Mouse (Mus musculus): Measurements from ENCODE around the gene Dhrs3. TPM values are rescaled to one million over a fixed set of nuclear protein-coding genes. Genes with fewer than 3 reads are reported as not detected.

Gene Dhrs3
- total and polyA plus RNA-seq, 3 experiments, result 7.9 to 37.7 (median 10.5) TPM

DNA sequence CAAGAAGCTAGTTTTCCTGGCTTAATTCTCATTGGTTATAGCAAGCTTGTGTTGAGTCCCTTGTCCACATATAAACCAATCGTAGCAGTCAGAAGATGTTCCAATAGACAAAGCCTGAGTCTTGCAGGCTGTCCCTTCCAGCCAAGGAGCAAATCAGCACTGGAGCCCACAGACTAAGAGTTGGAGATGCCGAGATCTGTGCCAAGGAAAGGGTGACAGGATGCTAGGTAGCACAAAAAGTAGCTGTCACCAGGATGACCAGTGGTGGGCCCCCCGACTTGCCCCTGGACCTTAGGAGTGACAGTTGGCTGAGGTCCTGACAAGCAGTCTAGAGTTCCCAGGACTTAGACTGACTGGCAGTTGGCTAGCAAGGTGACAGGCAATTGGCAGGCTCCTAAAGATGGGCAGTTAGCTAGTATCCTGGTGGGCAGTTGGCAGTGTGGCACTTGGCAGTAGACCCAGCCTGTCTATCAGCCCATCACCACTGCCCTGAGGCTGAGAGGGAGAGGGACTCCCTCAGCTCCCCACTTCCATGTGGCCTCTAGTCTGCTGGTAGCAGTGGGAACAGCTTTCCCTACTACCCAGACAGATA, 44.0 kb downstream of the Dhrs3 start:
- no peak overlapping the region for H3K9ac ChIP-seq (ENCODE audit: insufficient read depth, low read depth)
- H3K27me3 ChIP-seq (replicated peaks), result no peaks in the 10 kb centered on the region
- H3K4me3 ChIP-seq (replicated peaks in 1 of 3; ENCODE audit: low read depth in 2 of 3, low read length in 2 of 3, poor library complexity in 1 of 3), result no peak overlapping the region
- H3K4me2 ChIP-seq (ENCODE audit: insufficient read depth, low read depth, poor library complexity, severe bottlenecking), result no peak overlapping the region
- dilution Hi-C loops (cut with MboI; ENCODE audit: extremely low pct_ligation_motif_present, extremely low pct_unique_long_range_greater_than_20kb, low sequenced_read_pairs) (no loop called here), in situ Hi-C loops (cut with MboI; ENCODE audit: low pct_ligation_motif_present, low pct_unique_long_range_greater_than_20kb, low sequenced_read_pairs) (no loop called here)
- peaks cover 3% of the 10 kb centered on the region for H3K9me3 ChIP-seq (replicated peaks; ENCODE audit: low read length)
- H3K36me3 ChIP-seq (replicated peaks in 1 of 2; ENCODE audit: control insufficient read depth in 1 of 2, insufficient read depth in 1 of 2, low read length in 1 of 2), result no peaks in the 10 kb centered on the region
- TF ChIP-seq HCFC1 (IDR thresholded peaks at IDR 0.05; ENCODE audit: low read depth, low read length) (no peak), SMC3 (IDR thresholded peaks at IDR 0.05; ENCODE audit: low read depth, low read length) (no peak), ZMIZ1 (IDR thresholded peaks at IDR 0.05; ENCODE audit: low read depth, low read length) (no peak), POLR2A (IDR thresholded peaks at IDR 0.05; ENCODE audit: low read depth, low read length) (no peak), ETS1 (conservative IDR thresholded peaks at IDR 0.05; ENCODE audit: low read depth, low read length) (no peak), ZNF384 (IDR thresholded peaks at IDR 0.05; ENCODE audit: low read depth, low read length) (no peak), IRF4 (IDR thresholded peaks at IDR 0.05; ENCODE audit: low read depth, low read length) (no peak)
- no peaks in the 10 kb centered on the region for H3K79me2 ChIP-seq (replicated peaks; ENCODE audit: control insufficient read depth, extremely low read depth, insufficient read depth, poor library complexity, severe bottlenecking)
- no peaks in the 10 kb centered on the region for H3K4me1 ChIP-seq (ENCODE audit: control insufficient read depth in 1 of 2, insufficient read depth in 2 of 2)
- no peak overlapping the region for H3K27ac ChIP-seq (ENCODE audit: insufficient read depth, low read depth)
- no peak for DNase-seq (ENCODE audit: extremely low read depth)

GRCm38 (mm10) chr4:144939847-144940411, 47.3 kb downstream of the Dhrs3 start:
- Histone ChIP-seq H3K27ac (ENCODE audit: insufficient read depth, low read depth) (no peak overlapping the region), H3K27me3 (replicated peaks) (no peaks in the 10 kb centered on the region), H3K4me2 (ENCODE audit: insufficient read depth, low read depth, poor library complexity, severe bottlenecking) (no peak overlapping the region), H3K36me3 (replicated peaks in 1 of 2; ENCODE audit: control insufficient read depth in 1 of 2, insufficient read depth in 1 of 2, low read length in 1 of 2) (no peaks in the 10 kb centered on the region), H3K4me3 (replicated peaks in 1 of 3; ENCODE audit: low read depth in 2 of 3, low read length in 2 of 3, poor library complexity in 1 of 3) (no peak overlapping the region), H3K79me2 (replicated peaks; ENCODE audit: control insufficient read depth, extremely low read depth, insufficient read depth, poor library complexity, severe bottlenecking) (no peaks in the 10 kb centered on the region), H3K9me3 (replicated peaks; ENCODE audit: low read length) (no peaks in the 10 kb centered on the region), H3K4me1 (ENCODE audit: control insufficient read depth in 1 of 2, insufficient read depth in 2 of 2) (no peaks in the 10 kb centered on the region), H3K9ac (ENCODE audit: insufficient read depth, low read depth) (no peak overlapping the region)
- no peak for TF ChIP-seq CHD2 (IDR thresholded peaks at IDR 0.05; ENCODE audit: low read length)
- TF ChIP-seq USF2 (conservative IDR thresholded peaks at IDR 0.05; ENCODE audit: low read depth, low read length), result no peak
- dilution Hi-C loops (cut with MboI; ENCODE audit: extremely low pct_ligation_motif_present, extremely low pct_unique_long_range_greater_than_20kb, low sequenced_read_pairs), result no loop called here
- no peak for DNase-seq (ENCODE audit: extremely low read depth)
- in situ Hi-C loops (cut with MboI; ENCODE audit: low pct_ligation_motif_present, low pct_unique_long_range_greater_than_20kb, low sequenced_read_pairs), result no loop called here

GRCm38 (mm10) chr4:144940796-144941462, 48.3 kb downstream of the Dhrs3 start:
- dilution Hi-C loops (cut with MboI; ENCODE audit: extremely low pct_ligation_motif_present, extremely low pct_unique_long_range_greater_than_20kb, low sequenced_read_pairs), result no loop called here
- no peak for DNase-seq (ENCODE audit: extremely low read depth)
- no peaks in the 10 kb centered on the region for H3K36me3 ChIP-seq (replicated peaks in 1 of 2; ENCODE audit: control insufficient read depth in 1 of 2, insufficient read depth in 1 of 2, low read length in 1 of 2)
- no peaks in the 10 kb centered on the region for H3K4me1 ChIP-seq (ENCODE audit: control insufficient read depth in 1 of 2, insufficient read depth in 2 of 2)
- no peaks in the 10 kb centered on the region for H3K79me2 ChIP-seq (replicated peaks; ENCODE audit: control insufficient read depth, extremely low read depth, insufficient read depth, poor library complexity, severe bottlenecking)
- in situ Hi-C loops (cut with MboI; ENCODE audit: low pct_ligation_motif_present, low pct_unique_long_range_greater_than_20kb, low sequenced_read_pairs), result no loop called here
- H3K4me3 ChIP-seq (replicated peaks in 1 of 3; ENCODE audit: low read depth in 2 of 3, low read length in 2 of 3, poor library complexity in 1 of 3), result no peak overlapping the region
- H3K27ac ChIP-seq (ENCODE audit: insufficient read depth, low read depth), result no peak overlapping the region
- no peak overlapping the region for H3K4me2 ChIP-seq (ENCODE audit: insufficient read depth, low read depth, poor library complexity, severe bottlenecking)
- H3K27me3 ChIP-seq (replicated peaks), result no peaks in the 10 kb centered on the region
- no peak overlapping the region for H3K9ac ChIP-seq (ENCODE audit: insufficient read depth, low read depth)
- TF ChIP-seq ZC3H11A (IDR thresholded peaks at IDR 0.05; ENCODE audit: low read depth, low read length) (no peak), ZMIZ1 (IDR thresholded peaks at IDR 0.05; ENCODE audit: low read depth, low read length) (no peak), MXI1 (IDR thresholded peaks at IDR 0.05; ENCODE audit: low read depth, low read length) (no peak), USF2 (conservative IDR thresholded peaks at IDR 0.05; ENCODE audit: low read depth, low read length) (no peak), PAX5 (IDR thresholded peaks at IDR 0.05; ENCODE audit: low read length) (no peak), TBP (conservative IDR thresholded peaks at IDR 0.05; ENCODE audit: low read depth, low read length) (no peak), SIN3A (IDR thresholded peaks at IDR 0.05; ENCODE audit: low read length) (no peak), JUN (IDR thresholded peaks at IDR 0.05; ENCODE audit: insufficient read depth, low read depth, low read length) (no peak), RAD21 (IDR thresholded peaks at IDR 0.05; ENCODE audit: low read depth, low read length) (no peak), CHD2 (IDR thresholded peaks at IDR 0.05; ENCODE audit: low read length) (no peak), UBTF (IDR thresholded peaks at IDR 0.05; ENCODE audit: low read depth, low read length) (no peak), EP300 (IDR thresholded peaks at IDR 0.05; ENCODE audit: low read length) (no peak), JUND (conservative IDR thresholded peaks at IDR 0.05; ENCODE audit: low read depth, low read length) (no peak), CTCF (conservative IDR thresholded peaks at IDR 0.05 in 1 of 2, IDR thresholded peaks at IDR 0.05 in 1 of 2; ENCODE audit: low read depth in 2 of 2, low read length in 2 of 2) (no peak), USF1 (IDR thresholded peaks at IDR 0.05; ENCODE audit: low read depth, low read length) (no peak), ETS1 (conservative IDR thresholded peaks at IDR 0.05; ENCODE audit: low read depth, low read length) (no peak), SMC3 (IDR thresholded peaks at IDR 0.05; ENCODE audit: low read depth, low read length) (no peak), NELFE (IDR thresholded peaks at IDR 0.05; ENCODE audit: low read depth, low read length) (no peak)
- H3K9me3 ChIP-seq (replicated peaks; ENCODE audit: low read length), result no peaks in the 10 kb centered on the region
